Mouse (Mus musculus): Measurements from ENCODE around the gene Gm33543. TPM values are rescaled to one million over a fixed set of nuclear protein-coding genes. Genes with fewer than 3 reads are reported as not detected.

Gene Gm33543
- polyA plus RNA-seq, 1 experiment from 2014 or later, result not detected

- 71% methylated on average over 3 of the region's 3 CpGs for WGBS
Observed at GRCm38 (mm10) chr10:95839803-95840202, 2.9 kb downstream of the Gm33543 start.

GRCm38 (mm10) chr10:95839036-95839435 is 3.7 kb downstream of the Gm33543 start:
- no peaks in the 10 kb centered on the region for H3K36me3 ChIP-seq (ENCODE audit: control insufficient read depth, insufficient read depth)
- no peak overlapping the region for H3K9ac ChIP-seq (ENCODE audit: low read depth, low read length)
- H3K27me3 ChIP-seq (replicated peaks; ENCODE audit: control insufficient read depth, insufficient read depth, low read length), result no peaks in the 10 kb centered on the region
- no peaks in the 10 kb centered on the region for H3K4me1 ChIP-seq (replicated peaks; ENCODE audit: control insufficient read depth, insufficient read depth, low read length)
- no peak overlapping the region for H3K27ac ChIP-seq (ENCODE audit: low read depth, low read length)
- WGBS, result 91% methylated on average over 4 of the region's 4 CpGs
- H3K4me2 ChIP-seq (replicated peaks; ENCODE audit: low read depth), result no peak overlapping the region
- no peak for TF ChIP-seq CTCF (IDR thresholded peaks at IDR 0.05; ENCODE audit: low read depth)
- H3K9me3 ChIP-seq (ENCODE audit: control insufficient read depth), result no peaks in the 10 kb centered on the region
- no peak for ATAC-seq
- H3K4me3 ChIP-seq (ENCODE audit: low read depth, low read length), result no peak overlapping the region

More at GRCm38 (mm10) chr10:95839803-95840202, 2.9 kb downstream of the Gm33543 start:
- no peaks in the 10 kb centered on the region for H3K27me3 ChIP-seq (replicated peaks; ENCODE audit: control insufficient read depth, insufficient read depth, low read length)
- H3K36me3 ChIP-seq (ENCODE audit: control insufficient read depth, insufficient read depth), result no peaks in the 10 kb centered on the region
- no peak overlapping the region for H3K4me2 ChIP-seq (replicated peaks; ENCODE audit: low read depth)
- no peak for TF ChIP-seq CTCF (IDR thresholded peaks at IDR 0.05; ENCODE audit: low read depth)
- no peaks in the 10 kb centered on the region for H3K4me1 ChIP-seq (replicated peaks; ENCODE audit: control insufficient read depth, insufficient read depth, low read length)
- no peaks in the 10 kb centered on the region for H3K9me3 ChIP-seq (ENCODE audit: control insufficient read depth)
- no peak overlapping the region for H3K4me3 ChIP-seq (ENCODE audit: low read depth, low read length)
- H3K9ac ChIP-seq (ENCODE audit: low read depth, low read length), result no peak overlapping the region
- ATAC-seq, result no peak
- no peak overlapping the region for H3K27ac ChIP-seq (ENCODE audit: low read depth, low read length)

GRCm38 (mm10) chr10:95836530-95837264 is 6.0 kb downstream of the Gm33543 start:
- TF ChIP-seq CTCF (IDR thresholded peaks at IDR 0.05; ENCODE audit: low read depth), result no peak

GRCm38 (mm10) chr10:95830891-95831290 is 11.8 kb downstream of the Gm33543 start:
- no peak overlapping the region for H3K4me3 ChIP-seq (ENCODE audit: low read depth, low read length)

More at GRCm38 (mm10) chr10:95836530-95837264, 6.0 kb downstream of the Gm33543 start:
- no peaks in the 10 kb centered on the region for H3K36me3 ChIP-seq (ENCODE audit: control insufficient read depth, insufficient read depth)
- no peak for ATAC-seq
- no peaks in the 10 kb centered on the region for H3K27me3 ChIP-seq (replicated peaks; ENCODE audit: control insufficient read depth, insufficient read depth, low read length)
- H3K4me3 ChIP-seq (ENCODE audit: low read depth, low read length), result no peak overlapping the region
- 62% methylated on average over 9 of the region's 9 CpGs for WGBS
- no peak overlapping the region for H3K4me2 ChIP-seq (replicated peaks; ENCODE audit: low read depth)
- H3K9ac ChIP-seq (ENCODE audit: low read depth, low read length), result no peak overlapping the region
- H3K9me3 ChIP-seq (ENCODE audit: control insufficient read depth), result no peaks in the 10 kb centered on the region
- H3K4me1 ChIP-seq (replicated peaks; ENCODE audit: control insufficient read depth, insufficient read depth, low read length), result no peaks in the 10 kb centered on the region
- H3K27ac ChIP-seq (ENCODE audit: low read depth, low read length), result no peak overlapping the region

GRCm38 (mm10) chr10:95829471-95829870 is 13.3 kb downstream of the Gm33543 start:
- TF ChIP-seq CTCF (IDR thresholded peaks at IDR 0.05; ENCODE audit: low read depth), result no peak
- no peak for ATAC-seq
- Histone ChIP-seq H3K27me3 (replicated peaks; ENCODE audit: control insufficient read depth, insufficient read depth, low read length) (no peaks in the 10 kb centered on the region), H3K9ac (ENCODE audit: low read depth, low read length) (no peak overlapping the region), H3K4me1 (replicated peaks; ENCODE audit: control insufficient read depth, insufficient read depth, low read length) (no peaks in the 10 kb centered on the region), H3K9me3 (ENCODE audit: control insufficient read depth) (no peaks in the 10 kb centered on the region), H3K4me3 (ENCODE audit: low read depth, low read length) (no peak overlapping the region), H3K36me3 (ENCODE audit: control insufficient read depth, insufficient read depth) (no peaks in the 10 kb centered on the region), H3K27ac (ENCODE audit: low read depth, low read length) (no peak overlapping the region), H3K4me2 (replicated peaks; ENCODE audit: low read depth) (no peak overlapping the region)

More at GRCm38 (mm10) chr10:95830891-95831290, 11.8 kb downstream of the Gm33543 start:
- 74% methylated on average over 5 of the region's 5 CpGs for WGBS
- no peaks in the 10 kb centered on the region for H3K27me3 ChIP-seq (replicated peaks; ENCODE audit: control insufficient read depth, insufficient read depth, low read length)
- TF ChIP-seq CTCF (IDR thresholded peaks at IDR 0.05; ENCODE audit: low read depth), result no peak
- H3K4me2 ChIP-seq (replicated peaks; ENCODE audit: low read depth), result no peak overlapping the region
- H3K9me3 ChIP-seq (ENCODE audit: control insufficient read depth), result no peaks in the 10 kb centered on the region
- H3K4me1 ChIP-seq (replicated peaks; ENCODE audit: control insufficient read depth, insufficient read depth, low read length), result no peaks in the 10 kb centered on the region
- H3K36me3 ChIP-seq (ENCODE audit: control insufficient read depth, insufficient read depth), result no peaks in the 10 kb centered on the region
- no peak overlapping the region for H3K27ac ChIP-seq (ENCODE audit: low read depth, low read length)
- no peak overlapping the region for H3K9ac ChIP-seq (ENCODE audit: low read depth, low read length)
- no peak for ATAC-seq

GRCm38 (mm10) chr10:95828374-95828773 is 14.4 kb downstream of the Gm33543 start:
- no peak overlapping the region for H3K9ac ChIP-seq (ENCODE audit: low read depth, low read length)
- no peaks in the 10 kb centered on the region for H3K9me3 ChIP-seq (ENCODE audit: control insufficient read depth)
- WGBS, result 87% methylated on average over 5 of the region's 5 CpGs
- H3K36me3 ChIP-seq (ENCODE audit: control insufficient read depth, insufficient read depth), result no peaks in the 10 kb centered on the region
- H3K4me3 ChIP-seq (ENCODE audit: low read depth, low read length), result no peak overlapping the region
- no peak for TF ChIP-seq CTCF (IDR thresholded peaks at IDR 0.05; ENCODE audit: low read depth)
- H3K27ac ChIP-seq (ENCODE audit: low read depth, low read length), result no peak overlapping the region
- ATAC-seq, result no peak
- H3K4me1 ChIP-seq (replicated peaks; ENCODE audit: control insufficient read depth, insufficient read depth, low read length), result no peaks in the 10 kb centered on the region
- no peak overlapping the region for H3K4me2 ChIP-seq (replicated peaks; ENCODE audit: low read depth)
- no peaks in the 10 kb centered on the region for H3K27me3 ChIP-seq (replicated peaks; ENCODE audit: control insufficient read depth, insufficient read depth, low read length)
